Mouse (Mus musculus): ENCODE measurements around the gene Mthfd1l. TPM values are rescaled to one million over a fixed set of nuclear protein-coding genes. Genes with fewer than 3 reads are reported as not detected.

Gene Mthfd1l
- polyA plus RNA-seq, 2 experiments from 2014 or later, result 12.7 to 15.4 TPM

DNA sequence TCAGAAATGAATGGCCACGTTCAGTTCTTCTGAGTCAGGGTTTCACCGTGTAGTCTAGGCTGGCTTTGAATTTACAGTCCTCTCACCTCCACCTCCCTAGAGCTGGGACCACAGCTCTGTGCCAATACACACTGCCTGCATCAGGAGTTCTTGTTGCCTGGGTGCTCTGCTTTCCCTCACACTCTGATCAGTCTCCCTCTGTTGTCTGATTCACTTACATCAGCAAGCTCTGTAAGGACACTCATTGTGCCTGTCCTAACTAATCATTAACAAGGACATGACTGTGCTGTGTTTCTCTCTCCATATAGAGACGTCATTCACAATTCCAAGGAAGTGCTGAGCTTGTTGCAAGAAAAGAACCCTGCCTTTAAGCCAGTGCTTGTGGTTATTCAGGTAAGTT, 5.4 kb downstream of the Mthfd1l start:
- ATAC-seq, result no peak

DNA sequence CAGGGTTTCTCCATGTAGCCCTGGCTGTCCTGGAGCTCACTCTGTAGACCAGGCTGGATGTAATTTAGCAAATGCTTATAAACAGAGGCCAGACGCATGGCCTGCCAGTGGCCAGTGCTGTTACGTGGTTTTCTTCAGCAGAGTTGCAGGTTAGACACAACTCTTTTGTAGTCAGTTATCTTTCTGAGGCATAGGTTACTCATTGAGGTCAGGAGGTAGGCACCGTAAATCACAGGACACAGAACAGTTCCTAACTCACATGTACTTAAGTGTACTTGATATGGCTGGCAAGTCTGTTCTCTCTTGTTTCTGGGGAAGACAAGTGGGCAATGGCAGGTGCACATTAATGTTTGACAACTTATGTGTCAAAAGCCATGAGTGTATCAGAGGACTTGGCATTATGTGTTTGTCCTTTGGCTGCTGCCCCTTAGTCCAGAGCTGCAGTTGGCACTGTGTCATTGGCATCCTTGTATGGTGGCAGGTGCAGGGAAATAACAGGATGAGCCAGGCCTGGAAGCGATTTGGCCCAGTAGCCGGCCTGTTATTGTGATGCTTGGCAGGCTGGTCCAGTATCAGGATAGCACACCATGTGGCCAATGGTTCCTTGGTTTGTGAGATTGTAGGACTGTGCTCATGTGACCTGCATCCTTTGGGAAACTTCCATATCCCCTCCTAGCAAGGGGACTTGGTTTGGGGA, 6.0 kb downstream of the Mthfd1l start:
- ATAC-seq, result no peak

- no peak for ATAC-seq
Observed at GRCm38 (mm10) chr10:3980231-3980630, 7.3 kb downstream of the Mthfd1l start.

GRCm38 (mm10) chr10:3990295-3990883, 17.5 kb downstream of the Mthfd1l start:
- ATAC-seq, result no peak

GRCm38 (mm10) chr10:3993365-3994102, 20.6 kb downstream of the Mthfd1l start:
- ATAC-seq, result no peak

GRCm38 (mm10) chr10:3995277-3995676, 22.4 kb downstream of the Mthfd1l start:
- no peak for ATAC-seq

- peak; percentile 87 for ATAC-seq
Observed at GRCm38 (mm10) chr10:3996170-3996876, 23.4 kb downstream of the Mthfd1l start.

DNA sequence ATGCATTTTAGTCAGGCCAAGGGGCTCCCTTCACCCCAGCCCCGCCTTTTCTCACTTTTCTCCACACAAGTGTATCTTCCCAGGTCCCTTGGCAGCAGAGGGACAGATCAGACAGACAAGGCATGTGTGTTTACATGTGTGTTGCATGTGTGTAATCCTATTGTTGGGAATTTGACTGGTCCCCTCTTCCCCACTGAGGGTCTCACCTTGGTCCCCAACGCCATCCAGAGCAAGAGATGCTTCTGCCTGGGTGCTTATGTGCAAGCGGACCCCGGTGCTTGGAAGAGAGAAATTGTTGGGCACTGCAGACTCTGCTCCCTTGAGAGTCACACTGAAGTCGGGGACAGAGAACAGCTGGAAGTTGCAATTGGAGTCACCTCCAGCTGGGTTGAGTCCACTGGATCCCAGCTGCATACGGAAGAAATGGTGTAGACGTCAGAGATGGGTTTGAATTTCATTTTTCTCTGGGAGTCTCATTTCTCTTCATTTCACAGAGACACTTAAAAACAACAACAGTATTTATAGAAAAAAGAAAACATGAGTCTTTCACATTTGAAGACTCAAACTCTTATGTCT, 25.0 kb downstream of the Mthfd1l start:
- no peak for ATAC-seq

DNA sequence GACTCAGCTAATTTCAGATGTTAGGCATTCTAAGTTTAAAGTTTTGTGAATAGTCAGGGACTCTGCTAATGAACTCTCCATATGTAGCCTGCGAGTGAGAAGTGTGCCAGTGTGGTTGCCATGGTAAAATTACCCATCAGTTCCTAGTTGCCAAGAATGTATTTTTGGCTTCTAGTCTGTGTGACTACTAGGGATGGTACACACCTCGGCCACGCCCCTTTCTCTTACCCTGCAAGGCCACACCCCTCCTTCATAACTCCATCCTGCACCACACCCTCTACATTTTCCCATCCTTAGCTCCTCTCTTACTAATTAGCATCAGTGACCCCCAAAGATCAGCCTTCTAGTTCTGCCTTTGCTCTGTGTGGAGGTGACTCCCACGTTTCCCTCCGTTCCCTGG, 29.8 kb downstream of the Mthfd1l start:
- ATAC-seq, result no peak

DNA sequence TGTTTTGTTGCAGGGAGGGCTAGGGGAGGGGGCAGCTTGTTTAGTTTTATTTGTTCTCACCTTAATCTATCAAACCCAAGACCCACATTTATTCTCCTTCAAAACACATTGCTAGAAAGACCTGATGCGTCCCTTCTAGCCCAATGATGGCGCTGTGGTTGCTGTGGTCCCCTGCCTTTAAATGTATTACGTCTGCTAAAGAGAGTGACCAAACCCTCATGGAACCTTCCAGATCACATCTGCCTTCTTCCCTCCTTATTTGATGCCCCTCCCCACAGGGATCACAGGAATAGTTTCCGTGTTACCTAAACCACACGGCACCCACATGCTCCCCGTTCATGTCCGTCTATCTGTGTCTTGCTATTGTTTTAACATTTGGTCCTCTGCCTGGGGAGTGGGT, 32.3 kb downstream of the Mthfd1l start:
- no peak for ATAC-seq

- ATAC-seq, result no peak
Observed at GRCm38 (mm10) chr10:4006296-4007015, 33.5 kb downstream of the Mthfd1l start.

DNA sequence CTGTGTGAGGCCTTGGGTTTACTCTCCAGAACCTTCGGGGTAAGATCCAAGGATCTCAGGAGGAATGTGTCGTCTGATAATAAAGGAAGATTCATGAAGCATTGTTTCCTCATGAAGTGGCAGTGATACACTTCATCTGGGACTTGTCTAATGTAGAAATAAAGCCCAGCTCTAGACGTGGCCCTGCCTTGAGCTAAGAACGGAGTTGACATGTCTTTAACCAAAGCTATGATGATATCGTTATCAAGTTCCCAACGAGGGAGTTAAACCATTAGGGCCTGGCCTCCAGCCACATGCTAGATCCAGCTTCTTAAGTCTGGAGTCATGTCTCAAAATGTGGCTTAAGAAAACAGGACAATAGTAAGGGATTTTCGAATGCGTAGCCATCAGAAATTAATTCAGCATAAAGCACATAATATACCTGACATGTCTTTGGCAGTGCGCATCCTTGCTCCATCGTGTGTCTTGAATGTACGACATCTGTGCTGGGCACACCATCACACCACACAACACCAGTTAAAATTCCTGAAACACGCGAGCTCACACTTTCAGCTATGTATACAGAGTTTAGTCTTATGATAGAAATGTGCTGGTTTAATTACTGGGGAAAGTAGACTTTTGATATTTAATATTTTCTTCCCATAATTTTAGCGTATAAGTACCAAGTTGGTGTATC, 49.8 kb downstream of the Mthfd1l start:
- no peak for ATAC-seq

DNA sequence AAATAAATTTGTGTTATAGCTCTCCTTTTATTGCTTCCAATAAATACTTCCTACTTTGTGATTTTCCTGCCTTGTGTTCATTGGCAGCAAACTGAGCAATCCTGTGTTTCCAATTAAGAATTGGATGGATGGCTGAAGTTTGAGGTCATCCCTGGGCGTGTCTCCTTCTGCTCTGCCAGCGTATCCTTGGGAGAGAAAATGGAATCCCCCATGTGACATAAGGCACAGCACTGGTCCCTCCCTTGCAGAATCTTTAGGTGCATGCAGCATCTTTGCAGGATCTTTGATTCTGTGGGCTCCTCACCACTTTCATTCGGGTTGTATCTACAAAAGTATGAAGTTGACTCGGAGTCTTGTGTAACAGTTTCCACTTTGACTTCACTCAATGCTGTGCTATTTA, 53.7 kb downstream of the Mthfd1l start:
- ATAC-seq, result no peak

DNA sequence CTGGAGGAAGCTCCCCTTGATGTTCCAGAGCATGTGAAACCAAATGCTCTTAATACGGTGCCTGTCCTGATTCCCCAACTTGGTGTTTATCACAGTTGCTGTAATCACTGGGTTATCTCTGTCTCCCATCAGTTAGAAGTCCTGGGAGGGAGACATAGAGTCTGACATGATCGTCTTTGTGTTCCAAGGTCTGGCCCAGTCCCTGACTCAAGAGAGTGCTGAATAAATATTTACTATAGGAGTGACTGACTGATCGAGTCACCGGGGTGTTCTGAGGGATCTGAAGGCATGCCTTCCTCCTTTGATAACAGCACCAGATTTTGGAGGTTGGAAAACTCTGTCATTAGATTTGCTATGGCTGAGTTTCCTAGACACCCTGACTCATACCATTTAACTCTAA, 54.5 kb downstream of the Mthfd1l start:
- no peak for ATAC-seq

DNA sequence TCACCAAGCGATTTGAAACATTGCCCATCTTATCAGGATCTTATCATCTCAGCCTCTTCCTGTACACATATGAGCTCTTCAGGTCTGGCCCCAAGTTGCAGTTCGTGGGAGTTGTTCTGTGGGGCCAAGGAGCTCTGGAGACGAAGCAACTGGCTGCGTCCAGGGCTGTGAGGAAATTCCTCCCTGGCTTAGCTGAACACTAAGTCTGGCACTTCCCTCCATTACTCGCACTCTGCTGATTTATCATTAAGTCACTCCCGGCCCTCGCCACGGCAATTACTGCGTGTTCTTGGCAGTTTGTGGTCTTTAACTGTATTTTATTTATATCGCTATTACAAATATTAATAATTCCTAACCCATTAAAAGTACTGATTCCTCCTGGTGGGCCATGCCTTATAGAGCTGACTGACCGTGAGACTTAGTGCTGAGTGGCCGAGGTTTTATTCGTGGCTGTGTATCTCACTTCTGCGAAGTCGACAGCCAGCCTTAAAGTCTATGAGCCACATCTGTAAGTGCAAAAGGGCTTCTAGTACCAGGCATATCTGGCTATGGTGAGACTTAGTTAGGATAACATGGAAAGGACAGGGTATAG, 56.0 kb downstream of the Mthfd1l start:
- no peak for ATAC-seq

DNA sequence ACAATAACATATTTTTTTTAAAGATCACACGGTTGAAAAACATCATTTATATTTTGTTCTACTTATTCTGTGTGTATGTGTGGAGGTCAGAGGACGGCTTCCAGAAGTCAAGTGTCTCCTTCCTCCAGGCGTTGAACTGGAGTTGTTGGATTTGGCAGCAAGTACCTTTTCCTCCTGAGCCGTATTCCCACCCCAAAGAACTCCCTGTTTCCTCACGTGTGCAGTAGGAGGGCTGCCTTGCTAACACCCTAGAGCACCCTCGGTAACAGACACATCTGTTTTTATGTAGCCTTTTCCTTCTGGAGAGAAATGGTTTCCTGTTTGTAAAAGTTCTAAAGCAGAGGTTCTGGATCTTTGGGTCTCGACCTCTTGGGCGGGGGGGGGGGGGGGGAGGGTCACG, 60.8 kb downstream of the Mthfd1l start:
- no peak for ATAC-seq

DNA sequence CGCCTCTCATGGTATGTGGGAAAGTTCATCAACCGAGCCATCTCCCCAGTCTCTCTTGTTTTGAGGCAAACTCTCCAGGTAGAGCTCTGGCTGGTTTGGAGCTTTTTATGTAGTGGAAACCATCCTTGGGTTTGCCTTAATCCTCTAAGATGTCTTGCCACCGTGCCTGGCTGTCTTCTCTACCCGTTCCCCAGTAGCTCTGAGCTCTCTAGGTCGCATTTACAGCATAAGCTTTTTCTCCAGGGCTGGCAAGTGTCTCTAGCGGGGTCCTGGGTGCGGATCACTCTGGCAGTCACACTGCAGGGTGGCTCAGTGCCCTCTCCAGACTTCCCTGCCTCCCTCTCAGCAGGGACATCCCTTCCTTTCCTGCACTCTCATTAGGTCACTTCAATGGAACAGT, 63.6 kb downstream of the Mthfd1l start:
- ATAC-seq, result no peak

DNA sequence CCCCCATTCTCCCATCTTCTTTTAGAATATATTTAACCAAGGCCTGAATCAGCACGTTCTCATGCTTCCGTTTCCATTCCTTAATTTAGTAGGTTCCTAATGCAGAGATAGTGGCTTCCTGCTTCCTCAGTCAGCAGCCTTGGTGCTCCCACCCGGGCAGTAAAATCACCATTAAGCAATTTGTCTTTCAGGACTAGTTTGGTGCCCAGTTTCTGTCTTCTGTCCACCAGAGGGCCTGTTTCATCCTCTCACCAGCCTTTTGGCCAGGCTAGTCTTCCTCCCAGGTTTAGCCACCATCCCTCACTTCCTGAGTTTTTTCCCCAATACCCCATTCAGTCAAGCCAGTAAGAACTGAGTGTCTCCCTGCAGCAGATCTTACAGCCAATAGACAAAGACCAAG, 64.1 kb downstream of the Mthfd1l start:
- no peak for ATAC-seq

GRCm38 (mm10) chr10:4038576-4038975, 65.7 kb downstream of the Mthfd1l start:
- no peak for ATAC-seq

- ATAC-seq, result no peak
Observed at GRCm38 (mm10) chr10:4041691-4042090, 68.8 kb downstream of the Mthfd1l start.

- ATAC-seq, result no peak
Observed at GRCm38 (mm10) chr10:4044421-4044820, 71.5 kb downstream of the Mthfd1l start.
